Mouse (Mus musculus): ENCODE data around the gene Neo1.

GRCm38 (mm10) chr9:58874354-58874753 is 161.9 kb downstream of the Neo1 start:
- TF ChIP-seq POLR2A (IDR thresholded peaks at IDR 0.05; ENCODE audit: low read depth, low read length) (no peak), CTCF (IDR thresholded peaks at IDR 0.05; ENCODE audit: extremely low read depth, insufficient read depth, insufficient read length, insufficient replicate concordance) (no peak)

Data from spleen, adult 2 months (tissue).